Mouse (Mus musculus) kidney, postnatal 14 days (tissue): ENCODE data around the gene Pfdn6.

Experiments used
- DNase-seq: peaks from one replicate; pipeline ENCODE4 v3.0.0; 2022; ENCODE audit warnings: mixed read lengths

Pfdn6 gene

GRCm38 (mm10) chr17:33940206-33940805 lies at the start of gene Pfdn6, which contains the start of gene Wdr46:
Pfdn6 (minus strand) TSS chr17:33940343.
Wdr46 (plus strand) TSS chr17:33940660.
- peak; percentile 90 for DNase-seq

GRCm38 (mm10) chr17:33982136-33982535 lies 42.0 kb upstream of the Pfdn6 start:
- DNase-seq = peak; percentile 58

- DNase-seq = peak; percentile 93
Observed at GRCm38 (mm10) chr17:33981192-33981909, 41.2 kb upstream of the Pfdn6 start.

- DNase-seq = no peak
Observed at GRCm38 (mm10) chr17:33980181-33981035, 40.3 kb upstream of the Pfdn6 start.

- DNase-seq = no peak
Observed at GRCm38 (mm10) chr17:33979512-33980050, 39.4 kb upstream of the Pfdn6 start.

GRCm38 (mm10) chr17:33978631-33979031 lies 38.5 kb upstream of the Pfdn6 start:
- peak; percentile 92 for DNase-seq

- DNase-seq = no peak
Observed at GRCm38 (mm10) chr17:33977861-33978557, 37.9 kb upstream of the Pfdn6 start.

GRCm38 (mm10) chr17:33973572-33973971 lies 33.4 kb upstream of the Pfdn6 start:
- no peak for DNase-seq

- peak; percentile 56 for DNase-seq
Observed at GRCm38 (mm10) chr17:33972691-33973090, 32.5 kb upstream of the Pfdn6 start.

GRCm38 (mm10) chr17:33969394-33969793 lies 29.3 kb upstream of the Pfdn6 start:
- DNase-seq = no peak

- peak; percentile 43 for DNase-seq
Observed at GRCm38 (mm10) chr17:33968927-33969326, 28.8 kb upstream of the Pfdn6 start.

- peak; percentile 85 for DNase-seq
Observed at GRCm38 (mm10) chr17:33968489-33968888, 28.3 kb upstream of the Pfdn6 start.

GRCm38 (mm10) chr17:33965846-33966550 lies 25.9 kb upstream of the Pfdn6 start:
- DNase-seq = no peak

GRCm38 (mm10) chr17:33965082-33965845 lies 25.1 kb upstream of the Pfdn6 start:
- DNase-seq = no peak

- DNase-seq = no peak
Observed at GRCm38 (mm10) chr17:33962876-33963275, 22.7 kb upstream of the Pfdn6 start.

- no peak for DNase-seq
Observed at GRCm38 (mm10) chr17:33959948-33960347, 19.8 kb upstream of the Pfdn6 start.

- DNase-seq = no peak
Observed at GRCm38 (mm10) chr17:33959135-33959534, 19.0 kb upstream of the Pfdn6 start.

- DNase-seq = no peak
Observed at GRCm38 (mm10) chr17:33958451-33958850, 18.3 kb upstream of the Pfdn6 start.

- no peak for DNase-seq
Observed at GRCm38 (mm10) chr17:33957493-33957892, 17.4 kb upstream of the Pfdn6 start.

- no peak for DNase-seq
Observed at GRCm38 (mm10) chr17:33956336-33956735, 16.2 kb upstream of the Pfdn6 start.
